Mouse (Mus musculus) thymus, postnatal 4 days (tissue): Measurements from ENCODE around the gene Banf2.

Experiments used
- DNase-seq: peaks from one replicate; pipeline ENCODE4 v3.0.0; 2021

Gene Banf2

GRCm38 (mm10) chr2:144026456-144026855 is 6.4 kb upstream of the Banf2 start:
- no peak for DNase-seq

GRCm38 (mm10) chr2:144030791-144031190 is 2.1 kb upstream of the Banf2 start:
- no peak for DNase-seq

DNA sequence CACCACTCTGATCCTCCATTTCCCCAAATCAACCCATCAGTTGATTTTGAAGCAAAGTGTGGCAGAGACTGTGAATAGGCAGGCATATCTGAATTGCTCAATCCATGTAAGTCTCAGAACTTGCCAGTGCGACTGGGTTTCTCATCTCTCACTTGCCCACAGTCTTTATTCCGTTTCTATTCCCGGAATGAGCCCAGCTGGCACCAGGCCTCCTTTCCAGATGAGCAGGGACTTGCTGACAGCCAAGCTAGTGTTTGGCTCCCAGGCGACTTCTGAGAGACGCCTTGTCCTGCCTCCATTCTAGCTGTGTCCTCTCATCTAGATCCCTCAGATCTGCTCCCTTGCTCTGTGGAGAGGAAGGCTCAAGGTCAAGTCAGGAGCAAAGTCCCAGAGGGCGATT is 11.9 kb downstream of the Banf2 start:
- DNase-seq, result no peak

- no peak for DNase-seq
Measured at GRCm38 (mm10) chr2:144045756-144046560, 13.1 kb downstream of the Banf2 start.

GRCm38 (mm10) chr2:144046916-144047315 is 14.1 kb downstream of the Banf2 start:
- DNase-seq, result no peak

GRCm38 (mm10) chr2:144050146-144050680 is 17.4 kb downstream of the Banf2 start:
- DNase-seq, result no peak

DNA sequence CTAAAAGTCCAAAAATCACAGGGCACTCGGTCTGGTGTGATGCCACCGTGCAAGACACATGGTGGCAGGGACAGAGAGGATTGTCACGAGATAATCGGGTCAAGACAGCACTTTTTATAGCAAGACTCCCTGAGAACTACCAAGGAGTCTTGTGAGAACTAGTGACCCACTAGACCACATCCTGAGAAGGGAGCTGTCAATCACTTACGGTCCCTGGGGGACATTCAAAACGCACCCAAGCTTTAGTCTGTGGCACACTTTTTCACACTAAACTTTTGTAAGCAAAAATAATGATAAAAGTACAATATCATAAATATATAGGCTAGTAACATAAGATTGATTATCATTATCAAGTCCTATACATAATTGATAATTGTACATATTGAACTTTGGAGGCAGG is 18.0 kb downstream of the Banf2 start:
- DNase-seq, result no peak

DNA sequence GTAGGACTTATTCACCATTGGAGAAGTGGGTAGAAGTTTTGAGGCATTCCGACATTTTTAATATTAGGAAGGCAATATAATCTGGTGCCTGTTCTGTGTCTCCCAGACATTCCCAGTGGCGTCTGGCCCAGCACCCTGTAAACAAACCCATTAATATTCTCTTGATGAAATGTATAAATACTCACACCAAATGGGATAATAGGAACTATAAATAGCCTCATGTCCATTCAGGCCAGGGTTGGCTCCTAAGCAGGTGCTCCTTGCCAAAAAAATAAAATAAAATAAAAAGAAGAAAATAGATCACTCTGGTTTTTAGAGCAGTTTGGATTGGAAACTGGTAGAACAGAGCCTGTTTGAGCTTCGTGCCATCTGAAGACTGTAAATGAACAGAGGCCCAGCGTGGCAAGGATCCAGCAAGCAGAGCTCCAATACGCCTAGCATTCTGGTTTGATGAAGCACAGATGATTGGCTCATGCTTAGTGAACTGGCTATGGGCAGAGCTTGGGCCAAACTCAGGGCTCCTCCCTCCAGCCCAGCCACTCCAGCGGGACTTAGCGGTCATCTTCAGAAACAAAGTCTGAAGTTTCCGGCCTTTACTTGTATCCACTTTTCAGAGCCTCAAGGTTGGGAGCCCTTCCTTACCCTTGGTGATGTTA is 19.7 kb downstream of the Banf2 start:
- no peak for DNase-seq

DNA sequence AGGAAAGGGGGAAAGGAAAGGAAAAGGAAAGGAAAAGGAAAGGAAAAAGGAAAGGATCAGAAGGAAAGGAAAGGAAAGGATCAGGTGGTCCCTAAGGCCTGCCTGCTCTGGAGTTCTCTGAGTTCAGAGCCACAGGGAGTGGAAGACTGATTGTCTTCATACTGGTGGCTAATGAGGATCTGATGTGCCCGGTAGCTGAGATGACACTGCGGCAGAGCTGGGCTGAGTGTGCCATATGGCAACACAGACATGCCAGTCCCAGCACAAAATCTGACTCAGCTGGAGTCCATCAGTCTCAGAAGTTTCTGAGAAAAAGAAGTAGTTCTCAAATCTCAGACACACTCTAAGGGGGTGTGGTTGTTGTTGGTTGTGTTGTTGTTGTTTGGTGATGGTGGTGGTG is 24.9 kb downstream of the Banf2 start:
- DNase-seq, result no peak

- no peak for DNase-seq
Measured at GRCm38 (mm10) chr2:144061701-144062100, 28.8 kb downstream of the Banf2 start.

- DNase-seq, result no peak
Measured at GRCm38 (mm10) chr2:144065499-144065898, 32.6 kb downstream of the Banf2 start.

GRCm38 (mm10) chr2:144069663-144070062 is 36.8 kb downstream of the Banf2 start:
- DNase-seq, result no peak

- DNase-seq, result no peak
Measured at GRCm38 (mm10) chr2:144070479-144070878, 37.6 kb downstream of the Banf2 start.

DNA sequence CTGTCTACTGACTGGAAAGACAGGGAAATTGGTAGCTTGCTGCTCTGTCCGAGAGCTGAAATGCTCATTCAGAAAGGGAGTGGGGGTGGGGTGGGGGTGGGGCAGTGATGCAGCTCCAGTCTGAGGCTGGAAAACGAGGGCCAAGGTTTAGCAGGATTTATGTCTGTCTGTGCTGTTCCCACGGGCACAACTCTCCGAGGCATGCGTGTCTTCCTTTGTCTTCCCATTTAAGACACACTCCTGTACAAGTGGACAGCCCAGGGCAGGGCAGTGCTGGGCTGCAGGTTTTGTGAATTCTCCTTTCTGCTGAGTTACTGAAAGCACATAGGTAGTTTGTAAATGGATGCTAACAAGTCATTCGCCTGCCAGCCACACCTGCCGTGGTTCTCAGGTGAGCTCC is 39.8 kb downstream of the Banf2 start:
- no peak for DNase-seq

GRCm38 (mm10) chr2:144074059-144074458 is 41.2 kb downstream of the Banf2 start:
- no peak for DNase-seq

DNA sequence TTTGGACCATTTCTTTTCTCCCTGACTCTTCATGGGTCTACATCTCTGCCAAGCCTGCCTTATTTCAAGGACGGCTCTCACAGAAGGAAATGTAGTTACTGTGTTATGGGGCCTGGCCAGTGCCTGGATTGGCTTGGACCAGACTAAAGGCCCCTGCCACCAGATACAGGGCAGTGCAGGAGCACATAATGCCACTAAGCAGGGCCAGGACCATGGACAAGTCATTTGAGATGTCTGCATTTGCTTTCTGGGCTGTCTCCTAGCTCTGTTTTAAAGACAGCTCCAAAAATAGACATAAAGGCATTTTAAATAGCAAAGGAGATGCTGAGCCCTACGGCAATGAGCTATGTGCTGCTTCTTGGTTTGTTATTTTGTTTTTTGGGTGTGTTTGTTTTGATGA is 43.8 kb downstream of the Banf2 start:
- DNase-seq, result no peak

DNA sequence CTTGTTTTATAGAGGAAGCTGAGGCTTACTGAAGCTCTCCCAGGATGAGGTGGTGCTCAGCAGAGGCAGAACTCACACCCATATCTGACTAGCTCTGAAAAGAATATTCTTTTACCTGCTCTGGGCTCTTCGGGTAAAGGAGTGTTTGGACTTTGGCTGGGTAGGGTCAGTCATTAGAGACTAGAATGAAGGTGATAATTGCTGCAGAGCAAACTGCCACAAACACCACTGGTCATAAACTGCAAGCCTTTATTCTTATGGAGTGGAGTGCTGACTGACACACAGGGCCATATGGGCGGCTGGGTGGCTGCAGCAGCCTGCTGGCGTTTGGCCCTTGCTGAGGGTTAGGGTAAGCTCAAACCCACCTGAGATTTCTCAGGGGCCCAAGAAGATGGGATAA is 46.0 kb downstream of the Banf2 start:
- DNase-seq, result no peak

DNA sequence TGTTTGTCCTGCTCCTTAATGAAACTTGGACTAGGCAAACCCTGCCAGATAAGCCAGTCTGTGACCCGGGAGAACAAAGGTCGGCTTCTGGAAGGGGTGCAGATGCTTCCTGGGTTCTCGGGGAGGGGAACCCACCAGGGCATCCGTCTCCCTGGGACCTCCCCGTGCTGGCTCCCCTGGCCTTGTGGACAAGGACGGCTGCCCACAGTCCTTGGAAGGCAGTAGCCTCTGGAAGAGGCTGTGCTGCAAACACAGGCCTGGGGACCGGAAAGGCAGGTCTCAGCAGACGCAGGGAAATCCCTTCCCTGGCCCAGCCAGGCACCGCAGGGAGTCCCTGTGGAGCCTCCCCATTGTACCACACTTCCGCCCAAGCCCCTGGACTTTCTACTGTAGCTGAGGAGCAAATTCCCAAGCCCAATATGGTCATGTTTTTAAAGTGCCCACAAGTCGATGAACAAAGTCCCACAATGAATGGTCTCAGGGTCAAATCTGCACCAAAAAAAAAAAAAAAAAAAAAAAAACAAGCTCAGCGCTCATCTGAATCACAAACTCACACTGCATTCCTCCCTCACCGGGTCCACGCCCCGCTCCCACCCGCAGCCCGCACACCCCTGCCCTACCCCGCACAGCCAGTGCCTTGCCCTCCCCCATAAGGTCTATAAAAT is 53.5 kb downstream of the Banf2 start:
- no peak for DNase-seq

DNA sequence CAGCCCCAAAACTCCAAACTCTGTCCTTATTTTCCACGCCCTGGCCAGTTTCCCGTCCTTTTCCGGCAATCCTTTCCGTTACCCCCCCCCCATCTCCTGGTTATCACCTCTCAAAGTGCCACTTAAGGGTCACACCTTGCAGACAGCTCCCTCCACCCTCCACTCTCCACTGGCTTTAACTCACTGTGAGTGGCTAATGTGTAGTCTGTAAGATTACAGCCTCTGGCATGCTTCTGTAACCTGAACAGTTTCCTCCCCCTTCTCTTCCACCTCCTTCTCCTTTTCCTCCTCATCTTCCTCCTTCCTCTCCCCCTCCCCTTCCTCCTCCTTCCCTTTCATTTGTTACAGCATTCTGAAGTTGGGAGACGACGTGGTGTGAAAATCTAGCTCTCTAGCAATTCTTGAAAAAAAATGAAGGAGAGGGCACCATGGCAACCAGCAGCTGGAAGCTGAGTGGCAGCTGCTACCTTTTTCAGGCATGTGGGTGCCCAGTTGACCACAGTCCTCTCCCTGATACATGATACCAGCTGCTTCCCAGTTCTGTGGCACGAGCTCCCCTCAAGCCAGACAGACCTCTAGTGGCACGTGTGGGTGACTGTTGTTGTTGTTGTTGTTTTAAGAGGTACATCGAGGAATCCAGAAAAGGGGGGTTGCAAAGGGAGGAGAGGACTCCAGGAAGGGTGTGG is 55.2 kb downstream of the Banf2 start:
- no peak for DNase-seq

DNA sequence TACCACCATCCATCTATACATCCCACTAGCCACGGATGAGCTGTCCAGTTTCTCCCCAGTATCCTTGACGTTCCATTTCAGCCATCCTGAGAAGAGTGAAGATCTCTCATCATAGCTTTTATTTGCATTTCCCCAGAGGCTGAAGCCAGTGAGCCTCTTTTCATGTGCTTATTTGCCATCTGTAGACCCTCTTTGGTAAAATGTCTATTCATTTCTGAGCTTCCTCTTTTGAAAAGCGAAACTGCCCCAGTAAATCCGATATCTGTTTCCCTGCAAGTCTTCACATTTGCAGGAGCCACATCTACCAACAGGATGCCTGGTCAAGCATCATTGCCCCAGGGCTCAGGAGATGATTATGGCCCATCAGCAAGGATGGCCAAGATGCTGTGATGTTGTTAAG is 59.9 kb downstream of the Banf2 start:
- no peak for DNase-seq

- DNase-seq, result no peak
Measured at GRCm38 (mm10) chr2:144094721-144095120, 61.9 kb downstream of the Banf2 start.

DNA sequence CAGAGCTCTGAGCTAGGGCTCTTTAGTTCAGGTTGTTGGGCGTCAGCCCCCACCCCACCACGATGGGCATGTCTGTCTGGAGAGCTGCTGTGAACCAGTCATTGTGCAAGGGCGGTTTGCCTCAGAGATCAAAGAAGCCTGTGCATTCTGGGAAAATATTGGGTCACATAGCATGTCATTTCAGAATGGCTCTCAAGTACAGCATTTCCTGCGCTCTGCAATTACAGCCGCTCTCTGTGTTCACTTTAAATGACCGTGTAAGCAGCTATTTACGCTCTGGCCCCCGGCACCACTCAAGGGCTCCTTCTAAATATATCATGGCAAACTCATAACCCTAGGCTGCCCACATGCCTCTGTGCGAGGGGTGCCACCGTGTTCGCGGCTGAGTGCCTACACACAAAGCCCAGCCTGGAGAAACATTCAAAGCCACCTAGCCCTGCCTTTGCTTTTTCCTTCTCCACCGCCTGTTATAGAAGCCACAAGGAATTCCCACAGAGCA is 68.7 kb downstream of the Banf2 start:
- no peak for DNase-seq

DNA sequence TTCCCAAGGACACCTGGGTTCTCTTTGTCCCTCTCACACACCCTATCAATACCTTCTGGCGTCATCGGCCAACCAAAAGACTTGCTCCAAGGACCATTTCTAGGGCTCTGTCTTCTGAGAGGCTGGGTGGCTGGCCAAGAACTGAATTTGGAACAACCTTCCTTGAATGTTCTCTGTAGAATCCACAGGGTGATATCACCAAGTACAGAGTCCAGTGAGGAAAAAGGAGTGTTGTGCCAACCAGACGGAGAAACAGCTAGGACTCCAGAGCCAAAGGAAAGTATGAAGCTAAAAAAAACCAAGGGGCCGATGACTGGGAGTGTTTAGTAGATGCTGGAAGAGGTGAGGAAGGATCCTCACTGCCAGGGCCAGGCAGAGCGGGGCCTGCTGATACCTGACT is 74.5 kb downstream of the Banf2 start:
- no peak for DNase-seq
